Mouse (Mus musculus) ES-Bruce4 (cell line): ENCODE measurements at regions not wholly inside any gene's neighbourhood (a gene's known extent, or its start where the extent isn't known, plus 50 kb on each side); places are given as distances from the start of the nearest gene placed in this dataset.

ENCODE experiments used
- CTCF ChIP-seq: IDR thresholded peaks from one replicate; pipeline ENCODE4 v1.8.1; 2011; ENCODE audit warnings: low read depth, low read length
- EP300 ChIP-seq: IDR thresholded peaks from 2 replicates; pipeline ENCODE4 v1.6.1; 2011; ENCODE audit warnings: low read depth, low read length; ENCODE audit not compliant: insufficient read depth

GRCm38 (mm10) chr6:99938949-99939348, 212.8 kb upstream of the Prok2 start:
- TF ChIP-seq CTCF (no peak), EP300 (no peak)
